Mouse (Mus musculus) naive thymus-derived CD4-positive, alpha-beta T cell, adult 2 months (primary cell): Measurements from ENCODE around the gene BC067074.
"Not testable (repeated sequence)": the region's sequence is repeated elsewhere in the genome, so short reads cannot be mapped to it uniquely, and the experiment has no call there.

Source experiments
- DNase-seq: peaks from one replicate; pipeline ENCODE4 v3.0.0-alpha.2; 2011; ENCODE audit warnings: low read depth

BC067074 gene

GRCm38 (mm10) chr13:113374084-113374405, 81.1 kb downstream of the BC067074 start:
- no peak for DNase-seq

- DNase-seq = no peak
Observed at GRCm38 (mm10) chr13:113377631-113378030, 84.7 kb downstream of the BC067074 start.

DNA sequence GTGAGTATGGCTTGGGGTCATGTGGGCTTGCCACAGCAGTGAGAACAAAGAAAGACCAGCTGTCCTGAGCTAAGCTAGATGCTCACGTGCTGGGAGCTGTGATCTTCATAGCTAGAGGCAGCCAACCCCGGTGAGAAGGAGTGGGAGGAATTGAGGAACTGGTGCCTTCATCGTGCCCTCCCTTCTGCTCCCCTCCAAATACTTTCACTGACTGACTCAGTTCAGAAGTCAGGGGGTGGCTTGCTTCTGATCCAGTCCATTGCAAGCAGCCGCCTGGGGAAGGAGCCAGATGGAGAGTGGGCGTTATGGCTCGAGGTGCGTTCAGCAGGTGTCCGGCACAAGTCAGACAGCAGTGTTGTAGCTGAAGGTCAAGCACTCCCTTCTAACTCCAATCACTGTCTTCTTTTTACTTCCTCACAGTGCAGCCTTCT, 86.0 kb downstream of the BC067074 start:
- no peak for DNase-seq

- DNase-seq = no peak
Observed at GRCm38 (mm10) chr13:113379766-113380309, 86.9 kb downstream of the BC067074 start.

DNA sequence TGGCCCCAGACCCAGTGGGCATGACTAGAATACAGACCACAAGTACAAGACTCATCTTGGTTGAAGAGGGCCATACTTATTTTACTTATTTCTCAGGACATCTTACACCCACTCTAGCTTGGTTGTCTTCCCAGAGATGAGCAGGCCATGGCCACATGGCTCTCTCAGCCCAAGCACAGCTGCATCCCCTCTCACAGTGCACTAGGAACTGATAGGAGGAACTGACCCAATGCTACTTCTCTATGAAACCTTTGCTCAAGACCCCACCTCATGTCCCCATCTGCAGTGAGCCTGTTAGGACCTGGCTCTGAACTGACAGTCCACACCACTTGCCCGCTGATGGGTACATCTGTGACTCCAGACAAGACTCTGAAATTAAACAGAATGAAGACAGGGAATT, 88.8 kb downstream of the BC067074 start:
- no peak for DNase-seq

GRCm38 (mm10) chr13:113382201-113382600, 89.2 kb downstream of the BC067074 start:
- DNase-seq = no peak

GRCm38 (mm10) chr13:113382770-113383169, 89.8 kb downstream of the BC067074 start:
- not testable (repeated sequence) for DNase-seq

- no peak for DNase-seq
Observed at GRCm38 (mm10) chr13:113393386-113393785, 100.4 kb downstream of the BC067074 start.

DNA sequence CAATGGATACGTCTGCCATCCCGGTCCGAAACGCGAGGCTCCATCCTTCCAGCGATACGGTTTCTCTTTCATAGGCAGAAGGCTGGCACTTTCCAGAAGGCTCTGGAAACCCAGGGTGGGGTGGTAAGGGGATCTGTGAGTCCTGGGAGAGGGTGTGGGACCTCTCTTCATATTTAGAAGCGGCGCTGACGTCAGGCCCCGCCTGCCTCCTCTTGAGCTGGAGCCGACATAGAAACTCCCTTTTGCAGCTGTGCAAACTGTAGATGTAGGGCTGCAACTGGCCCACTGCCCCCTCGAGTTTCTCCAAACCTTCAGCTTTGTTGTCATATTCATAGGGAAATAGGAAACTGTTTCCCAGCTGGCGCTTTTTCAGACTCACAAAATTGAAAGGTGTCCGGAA, 101.6 kb downstream of the BC067074 start:
- no peak for DNase-seq

GRCm38 (mm10) chr13:113397006-113397520, 104.1 kb downstream of the BC067074 start:
- no peak for DNase-seq

GRCm38 (mm10) chr13:113401373-113402010, 108.5 kb downstream of the BC067074 start:
- no peak for DNase-seq

DNA sequence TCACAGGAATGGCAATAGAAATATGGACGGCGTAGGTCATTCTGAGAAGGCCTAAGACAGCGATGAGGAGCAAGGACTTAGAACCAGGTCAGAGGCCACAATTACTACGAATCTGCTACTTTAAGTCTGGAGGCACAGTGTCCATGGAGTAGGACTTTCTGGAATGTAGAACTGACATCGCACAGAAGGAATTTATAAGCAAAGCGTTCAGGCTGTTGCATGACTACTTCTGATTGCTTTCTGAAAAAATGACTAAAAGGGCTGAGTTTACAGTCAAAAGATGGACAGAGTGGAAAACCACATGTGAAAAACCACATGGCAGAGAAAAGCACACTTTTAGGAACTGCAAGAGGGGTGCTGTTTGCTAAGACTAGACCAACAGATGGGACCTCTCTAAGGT, 110.7 kb downstream of the BC067074 start:
- no peak for DNase-seq

GRCm38 (mm10) chr13:113404172-113404571, 111.2 kb downstream of the BC067074 start:
- no peak for DNase-seq

DNA sequence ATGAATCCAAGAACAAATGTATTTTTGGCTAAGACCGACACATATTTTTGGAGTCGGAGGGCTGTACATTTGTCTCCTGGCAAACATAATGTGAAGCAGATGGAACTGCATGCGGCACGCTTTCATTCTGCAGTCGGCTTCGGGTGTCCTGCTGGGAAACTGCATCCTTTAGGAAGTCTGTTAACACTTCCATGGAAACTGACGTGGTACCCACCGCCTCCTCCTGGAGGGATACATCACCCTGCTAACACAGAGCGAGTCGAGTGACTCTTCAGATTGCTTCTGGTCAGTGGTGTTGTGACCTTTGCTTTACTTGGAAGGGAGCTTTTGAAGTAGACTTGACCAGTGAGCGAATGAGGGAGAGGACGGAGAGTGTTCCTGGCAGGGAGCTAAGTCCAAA, 117.0 kb downstream of the BC067074 start:
- DNase-seq = no peak

DNA sequence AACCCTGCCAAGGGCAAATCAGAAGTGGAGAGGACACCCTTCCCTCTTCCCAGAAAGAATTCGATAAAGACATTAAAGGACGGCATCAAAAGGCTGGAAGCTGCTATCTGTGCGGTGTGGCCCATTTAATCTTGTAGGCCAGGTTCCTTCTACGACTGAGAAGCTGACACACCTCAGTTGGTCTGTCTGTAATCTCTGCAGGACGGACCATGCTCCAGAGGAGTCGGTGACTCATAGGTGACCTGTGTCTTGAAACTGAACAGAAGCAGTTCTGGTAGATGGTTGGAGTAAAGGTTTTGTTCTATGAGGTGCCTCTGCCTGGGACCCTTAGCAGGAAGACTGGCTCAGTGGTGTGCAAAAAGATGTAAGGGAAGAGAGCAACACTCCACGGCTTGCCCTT, 122.6 kb downstream of the BC067074 start:
- no peak for DNase-seq

DNA sequence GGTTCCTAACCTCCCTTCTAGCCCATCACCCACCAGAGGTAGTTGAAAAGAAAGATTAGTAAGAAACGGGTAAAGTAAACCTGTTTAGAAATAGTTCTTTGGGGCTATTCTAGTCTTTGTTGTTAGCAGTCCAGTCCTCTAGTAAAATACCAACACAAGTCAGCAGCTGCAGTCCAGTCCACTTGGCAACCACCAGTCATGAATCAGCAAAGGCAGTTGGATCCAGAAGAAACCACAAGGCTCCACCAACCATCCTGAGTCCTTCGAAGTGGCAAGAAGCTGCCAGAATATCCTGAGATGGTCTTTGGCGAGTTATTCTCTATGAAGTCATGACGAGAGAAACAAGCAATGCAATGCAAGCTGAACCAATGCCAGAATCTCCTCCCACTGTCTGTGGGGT, 124.0 kb downstream of the BC067074 start:
- no peak for DNase-seq

DNA sequence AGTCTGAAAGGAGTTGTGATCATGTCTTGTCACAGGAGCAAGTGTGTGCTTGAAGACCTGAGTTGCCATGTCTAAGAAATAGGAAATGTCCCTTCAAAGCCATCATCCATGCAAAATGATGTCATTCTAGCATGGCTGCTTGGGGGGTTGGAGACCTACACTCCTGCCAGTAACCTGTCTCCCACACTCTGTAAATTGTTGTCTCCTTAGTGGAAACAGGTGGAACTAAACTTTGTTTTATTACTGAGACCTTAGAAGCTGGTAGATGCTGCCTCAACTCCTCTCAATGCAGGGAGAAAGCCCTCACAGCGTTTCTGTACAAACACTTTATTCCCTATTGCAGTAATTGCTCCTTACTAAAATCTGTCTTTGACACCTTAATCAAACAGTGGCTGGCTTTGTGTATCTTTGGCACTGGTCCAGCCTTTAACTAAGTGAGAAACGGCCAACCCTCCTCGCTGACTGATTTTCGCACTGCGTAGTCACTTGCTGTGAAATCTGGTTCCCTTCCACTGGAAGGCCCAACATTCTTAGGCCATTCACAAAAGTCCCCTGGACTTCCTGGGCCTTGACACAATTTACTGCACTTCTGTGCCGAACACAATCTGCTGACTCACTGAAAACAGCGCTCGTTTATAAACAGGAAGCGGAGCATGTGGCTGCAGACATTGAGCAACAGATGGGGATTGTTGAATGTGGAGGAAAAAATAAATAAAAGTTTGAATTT, 125.0 kb downstream of the BC067074 start:
- no peak for DNase-seq

GRCm38 (mm10) chr13:113418632-113419031, 125.7 kb downstream of the BC067074 start:
- no peak for DNase-seq

- no peak for DNase-seq
Observed at GRCm38 (mm10) chr13:113421472-113421871, 128.5 kb downstream of the BC067074 start.

GRCm38 (mm10) chr13:113423825-113424224, 130.9 kb downstream of the BC067074 start:
- no peak for DNase-seq

DNA sequence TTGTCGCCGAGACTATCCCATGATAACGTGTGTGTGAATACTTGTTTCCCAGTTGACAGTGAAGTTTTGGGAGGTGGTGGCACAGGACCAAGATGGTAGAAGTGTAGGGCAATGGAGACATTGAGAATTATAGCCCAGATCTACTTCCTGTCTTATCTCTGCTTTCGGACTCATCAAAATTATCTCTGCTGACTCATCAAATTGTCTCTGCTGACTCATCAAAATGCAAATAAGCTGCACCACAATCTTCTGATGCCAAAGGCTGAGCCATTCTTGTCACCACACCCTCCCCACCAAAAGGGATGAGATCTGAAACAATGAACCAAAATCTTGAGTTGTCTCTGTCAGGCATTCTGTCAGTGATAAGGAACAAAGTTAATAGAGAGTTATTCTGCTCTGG, 132.9 kb downstream of the BC067074 start:
- no peak for DNase-seq
